Mouse (Mus musculus) myocyte (in vitro differentiated cells): ENCODE results near the gene Chil6. TPM values are rescaled to one million over a fixed set of nuclear protein-coding genes. Genes with fewer than 3 reads are reported as not detected.

Experiments
- H3K27me3 ChIP-seq: one replicate; pipeline ENCODE4 v1.6.1; 2011; ENCODE audit not compliant: control insufficient read depth, insufficient read depth, insufficient read length
- H3K36me3 ChIP-seq: one replicate; pipeline ENCODE4 v1.6.1; 2011; ENCODE audit not compliant: control insufficient read depth, insufficient read depth
- H3K4me2 ChIP-seq: one replicate; pipeline ENCODE4 v1.6.1; 2011; ENCODE audit warnings: low read depth, control low read depth
- H3K4me3 ChIP-seq: one replicate; pipeline ENCODE4 v1.5.1; 2011; ENCODE audit warnings: mild to moderate bottlenecking, control low read depth, moderate library complexity
- H3K79me2 ChIP-seq: one replicate; pipeline ENCODE4 v1.6.1; 2011; ENCODE audit not compliant: control insufficient read depth, insufficient read depth
- H3ac ChIP-seq: one replicate; pipeline ENCODE4 v1.6.1; 2011; ENCODE audit not compliant: control insufficient read depth, insufficient read length
- CEBPB ChIP-seq: IDR thresholded peaks from 2 replicates; pipeline ENCODE4 v1.6.1; 2011; ENCODE audit warnings: mild to moderate bottlenecking, moderate library complexity; ENCODE audit not compliant: poor library complexity, insufficient read depth, severe bottlenecking
- E2F4 ChIP-seq: IDR thresholded peaks from one replicate; pipeline ENCODE4 v1.6.1; 2011; ENCODE audit warnings: mild to moderate bottlenecking, control low read depth, moderate library complexity; ENCODE audit not compliant: insufficient read depth
- MAX ChIP-seq: IDR thresholded peaks from one replicate; pipeline ENCODE4 v1.6.1; 2011; ENCODE audit warnings: low read depth, mild to moderate bottlenecking, control low read depth
- MYOD1 ChIP-seq, 3 experiments: IDR thresholded peaks; one replicate each; pipeline ENCODE4 v1.6.1; 2011; ENCODE audit warnings: control low read depth in 2 of 3, low read depth in 2 of 3, mild to moderate bottlenecking in 2 of 3, moderate library complexity in 1 of 3; ENCODE audit not compliant: insufficient read length in 2 of 3, control insufficient read depth in 1 of 3
- MYOG ChIP-seq, 3 experiments: IDR thresholded peaks; one replicate each; pipeline ENCODE4 v1.6.1; 2011; ENCODE audit warnings: control low read depth in 2 of 3, low read depth in 2 of 3, mild to moderate bottlenecking in 2 of 3; ENCODE audit not compliant: insufficient read length in 2 of 3, control insufficient read depth in 1 of 3, insufficient read depth in 1 of 3
- POLR2A ChIP-seq: IDR thresholded peaks from one replicate; pipeline ENCODE4 v1.6.1; 2011; ENCODE audit warnings: low read depth, mild to moderate bottlenecking, control low read depth, moderate library complexity; ENCODE audit not compliant: insufficient read length
- POLR2AphosphoS2 ChIP-seq: IDR thresholded peaks from one replicate; pipeline ENCODE4 v1.6.1; 2011; ENCODE audit warnings: low read depth, control low read depth; ENCODE audit not compliant: insufficient read length
- REST ChIP-seq: IDR thresholded peaks from one replicate; pipeline ENCODE4 v1.6.1; 2011; ENCODE audit warnings: mild to moderate bottlenecking, control low read depth, moderate library complexity; ENCODE audit not compliant: insufficient read depth, insufficient read length
- SRF ChIP-seq: IDR thresholded peaks from one replicate; pipeline ENCODE4 v1.6.1; 2011; ENCODE audit warnings: low read depth; ENCODE audit not compliant: control insufficient read depth, insufficient read length
- TCF12 ChIP-seq: IDR thresholded peaks from one replicate; pipeline ENCODE4 v1.6.1; 2011; ENCODE audit warnings: mild to moderate bottlenecking, control low read depth; ENCODE audit not compliant: poor library complexity, insufficient read depth, severe bottlenecking
- TCF3 ChIP-seq: IDR thresholded peaks from one replicate; pipeline ENCODE4 v1.6.1; 2011; ENCODE audit warnings: low read depth, control low read depth; ENCODE audit not compliant: insufficient read length
- USF1 ChIP-seq: IDR thresholded peaks from one replicate; pipeline ENCODE4 v1.6.1; 2011; ENCODE audit warnings: low read depth, mild to moderate bottlenecking, control low read depth, moderate library complexity
- polyA plus RNA-seq: library from polyadenylated mRNA; unstranded; fragments of >200 nt; fragmentation: generic; extraction: Trizol; gene quantifications from one replicate; pipeline ENCODE4 v1.2.1, GENCODE M21; 2012; ENCODE audit warnings: missing spikeins

Chil6 gene
- polyA plus RNA-seq = not detected

- TF ChIP-seq MAX (no peak), POLR2AphosphoS2 (no peak), TCF3 (no peak), E2F4 (no peak), REST (no peak), TCF12 (no peak), CEBPB (no peak), SRF (no peak), USF1 (no peak), MYOD1 (IDR thresholded peaks at IDR 0.05; ENCODE audit: control insufficient read depth in 1 of 3, insufficient read length in 2 of 3, low read depth in 2 of 3) (no peak), POLR2A (no peak), MYOG (IDR thresholded peaks at IDR 0.05; ENCODE audit: control insufficient read depth in 1 of 3, insufficient read depth in 1 of 3, insufficient read length in 2 of 3, low read depth in 2 of 3) (no peak)
- Histone ChIP-seq H3K79me2 (no peaks in the 10 kb centered on the region), H3K4me3 (no peak within 1 kb of the TSS), H3K27me3 (no peaks in the 10 kb centered on the region), H3K4me2 (no peak within 1 kb of the TSS), H3K36me3 (no peaks in the 10 kb centered on the region), H3ac (no peak within 1 kb of the TSS)
Observed at GRCm38 (mm10) chr3:106406082-106406481, at the start of gene Chil6. TSS of gene Chil6 (minus strand) at chr3:106406182.

GRCm38 (mm10) chr3:106452616-106453015 is 46.6 kb upstream of the Chil6 start:
- H3K79me2 ChIP-seq = no peaks in the 10 kb centered on the region
- TF ChIP-seq SRF (no peak), POLR2A (no peak)
- no peaks in the 10 kb centered on the region for H3K36me3 ChIP-seq
- H3K4me2 ChIP-seq = no peak overlapping the region
- no peak overlapping the region for H3ac ChIP-seq
- H3K27me3 ChIP-seq = no peaks in the 10 kb centered on the region
- H3K4me3 ChIP-seq = no peak overlapping the region

- H3ac ChIP-seq = no peak overlapping the region
- no peaks in the 10 kb centered on the region for H3K27me3 ChIP-seq
- no peak overlapping the region for H3K4me3 ChIP-seq
- no peaks in the 10 kb centered on the region for H3K79me2 ChIP-seq
- no peaks in the 10 kb centered on the region for H3K36me3 ChIP-seq
- no peak overlapping the region for H3K4me2 ChIP-seq
- TF ChIP-seq REST (no peak), POLR2AphosphoS2 (no peak), POLR2A (no peak), MAX (no peak), SRF (no peak), TCF3 (no peak), TCF12 (no peak), CEBPB (no peak), E2F4 (no peak)
Observed at GRCm38 (mm10) chr3:106449567-106449966, 43.6 kb upstream of the Chil6 start.

- TF ChIP-seq POLR2A (no peak), E2F4 (no peak), SRF (no peak), CEBPB (no peak), MAX (no peak), TCF12 (no peak), MYOG (IDR thresholded peaks at IDR 0.05; ENCODE audit: control insufficient read depth in 1 of 3, insufficient read depth in 1 of 3, insufficient read length in 2 of 3, low read depth in 2 of 3) (no peak), REST (no peak), USF1 (no peak), TCF3 (no peak), MYOD1 (IDR thresholded peaks at IDR 0.05; ENCODE audit: control insufficient read depth in 1 of 3, insufficient read length in 2 of 3, low read depth in 2 of 3) (no peak), POLR2AphosphoS2 (no peak)
- Histone ChIP-seq H3ac (no peak overlapping the region), H3K79me2 (no peaks in the 10 kb centered on the region)
Observed at GRCm38 (mm10) chr3:106448995-106449394, 43.0 kb upstream of the Chil6 start.

GRCm38 (mm10) chr3:106448571-106448970 is 42.6 kb upstream of the Chil6 start:
- no peak overlapping the region for H3ac ChIP-seq
- H3K79me2 ChIP-seq = no peaks in the 10 kb centered on the region
- H3K4me2 ChIP-seq = no peak overlapping the region
- no peak overlapping the region for H3K4me3 ChIP-seq
- no peaks in the 10 kb centered on the region for H3K27me3 ChIP-seq
- H3K36me3 ChIP-seq = no peaks in the 10 kb centered on the region
- TF ChIP-seq USF1 = no peak

More at GRCm38 (mm10) chr3:106448995-106449394, 43.0 kb upstream of the Chil6 start:
- Histone ChIP-seq H3K27me3 (no peaks in the 10 kb centered on the region), H3K4me3 (no peak overlapping the region), H3K36me3 (no peaks in the 10 kb centered on the region), H3K4me2 (no peak overlapping the region)

Other genes with a start within 250 kb of the Chil6 start
- gene Chil3, start 238.6 kb downstream of the Chil6 start, polyA plus RNA-seq = not detected
- not detected for gene Chil4, start 186.7 kb downstream of the Chil6 start, polyA plus RNA-seq
- 4.9 TPM for gene Dennd2d, start 76.2 kb upstream of the Chil6 start, polyA plus RNA-seq
- gene Dram2, start 141.6 kb upstream of the Chil6 start, polyA plus RNA-seq = 47.3 TPM
- gene Cept1, start 141.6 kb upstream of the Chil6 start, polyA plus RNA-seq = 18.9 TPM